Mouse (Mus musculus) midbrain, postnatal 0 days (tissue): ENCODE results near the gene Actn1. TPM values are rescaled to one million over a fixed set of nuclear protein-coding genes. Genes with fewer than 3 reads are reported as not detected.

Experiments
- ATAC-seq: fragments of 200-750 bp; cut with Nextera tagmentation; 2 replicates; pipeline ENCODE4 v1.8.0; 2017; ENCODE audit warnings: moderate number of reproducible peaks, mild to moderate bottlenecking, moderate TSS enrichment, moderate library complexity; ENCODE audit not compliant: low FRiP score
- DNase-seq: peaks from one replicate; pipeline ENCODE4 v3.0.0-alpha.2; 2015; ENCODE audit warnings: low spot score
- H3K27ac ChIP-seq: fragments of 300-500 bp; sonication (generic); 2 replicates; pipeline ENCODE4 v1.5.1; 2014; ENCODE audit warnings: low read depth, mild to moderate bottlenecking, low read length, mixed read lengths
- H3K27me3 ChIP-seq: fragments of 300-500 bp; sonication (generic); 2 replicates; pipeline ENCODE4 v1.6.1; 2014; ENCODE audit warnings: low read length, control low read depth, mixed read lengths; ENCODE audit not compliant: insufficient read depth
- H3K36me3 ChIP-seq: fragments of 300-500 bp; sonication (generic); 2 replicates; pipeline ENCODE4 v1.6.1; 2014; ENCODE audit warnings: low read length, control low read depth, mixed read lengths; ENCODE audit not compliant: insufficient read depth
- H3K4me1 ChIP-seq: fragments of 300-500 bp; sonication (generic); 2 replicates; pipeline ENCODE4 v1.6.1; 2014; ENCODE audit warnings: mild to moderate bottlenecking, control low read depth, antibody characterized with exemption, low read length, mixed read lengths; ENCODE audit not compliant: insufficient read depth
- H3K4me2 ChIP-seq: fragments of 300-500 bp; sonication (generic); 2 replicates; pipeline ENCODE4 v1.6.1; 2014; ENCODE audit warnings: low read depth, mild to moderate bottlenecking, low read length, mixed read lengths; ENCODE audit not compliant: poor library complexity, severe bottlenecking
- H3K4me3 ChIP-seq: fragments of 300-500 bp; sonication (generic); 2 replicates; pipeline ENCODE4 v1.5.1; 2014; ENCODE audit warnings: low read depth, mild to moderate bottlenecking, low read length, moderate library complexity
- H3K9ac ChIP-seq: fragments of 300-500 bp; sonication (generic); replicated peaks from 2 replicates; pipeline ENCODE4 v1.6.1; 2014; ENCODE audit warnings: mild to moderate bottlenecking, low read length, moderate library complexity, mixed read lengths; ENCODE audit not compliant: poor library complexity, severe bottlenecking
- H3K9me3 ChIP-seq: fragments of 300-500 bp; sonication (generic); 2 replicates; pipeline ENCODE4 v1.6.1; 2016; ENCODE audit warnings: low read length, control low read depth
- CTCF ChIP-seq: IDR thresholded peaks from 2 replicates; pipeline ENCODE4 v1.5.1; 2016; ENCODE audit warnings: antibody characterized with exemption, mild to moderate bottlenecking
- WGBS: fragments of 180-500 bp; shearing (Covaris S2); extraction: QIAGEN DNeasy Blood & Tissue Kit; methylation state at CpG from one replicate; pipeline ENCODE4 v1.1.7; 2014; 5-methylcytosine and 5-hydroxymethylcytosine counted together
- polyA plus RNA-seq: library from polyadenylated mRNA; unstranded; fragments of >200 nt; fragmentation: Nextera tagmentation; extraction: Ambion mirVana; gene quantifications from 2 replicates; pipeline ENCODE4 v1.2.1, GENCODE M21; 2015
- total RNA-seq: library from RNA; depleted of rRNA; stranded (reverse); fragments of >200 nt; gene quantifications from 2 replicates; pipeline ENCODE4 v1.2.3, GENCODE M21; 2014

The Actn1 gene
- total and polyA plus RNA-seq, 2 experiments from 2014 or later = 7.4 to 18.0 TPM

DNA sequence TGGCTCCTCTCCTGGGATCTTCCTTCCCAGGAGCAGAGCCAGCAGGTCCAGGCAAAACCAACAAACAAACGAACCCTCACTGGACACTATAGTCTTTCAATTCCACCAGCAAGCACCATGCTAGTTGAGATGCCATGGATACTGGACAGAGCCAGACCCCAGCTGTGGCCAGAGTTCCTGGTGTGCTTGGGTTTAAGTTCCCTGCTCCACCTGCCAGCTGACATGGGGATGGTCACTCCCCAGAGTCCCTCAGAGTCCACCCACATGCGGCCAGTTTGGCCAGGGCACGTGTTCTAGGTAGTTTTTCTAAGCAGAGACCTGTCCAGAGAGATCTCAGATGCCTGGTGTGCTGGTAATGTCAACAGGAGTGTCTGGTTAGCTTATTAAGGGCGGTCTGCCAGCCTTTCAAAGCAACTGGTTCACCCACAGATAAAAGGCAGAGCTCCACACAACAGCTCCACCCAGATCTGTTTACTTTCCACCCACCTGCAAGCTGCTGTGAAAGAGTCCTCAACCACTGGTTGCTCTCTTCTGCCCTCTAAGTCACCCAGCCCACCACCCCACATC, 42.0 kb downstream of the Actn1 start:
- no peaks in the 10 kb centered on the region for H3K4me1 ChIP-seq
- DNase-seq = no peak
- no peak for TF ChIP-seq CTCF
- no peak overlapping the region for H3K27ac ChIP-seq
- H3K4me3 ChIP-seq = no peak overlapping the region
- H3K4me2 ChIP-seq = no peak overlapping the region
- H3K9me3 ChIP-seq = no peaks in the 10 kb centered on the region
- H3K36me3 ChIP-seq = no peaks in the 10 kb centered on the region
- WGBS = 88% methylated on average over 4 of the region's 4 CpGs
- no peak overlapping the region for H3K9ac ChIP-seq
- no peaks in the 10 kb centered on the region for H3K27me3 ChIP-seq
- no peak for ATAC-seq

DNA sequence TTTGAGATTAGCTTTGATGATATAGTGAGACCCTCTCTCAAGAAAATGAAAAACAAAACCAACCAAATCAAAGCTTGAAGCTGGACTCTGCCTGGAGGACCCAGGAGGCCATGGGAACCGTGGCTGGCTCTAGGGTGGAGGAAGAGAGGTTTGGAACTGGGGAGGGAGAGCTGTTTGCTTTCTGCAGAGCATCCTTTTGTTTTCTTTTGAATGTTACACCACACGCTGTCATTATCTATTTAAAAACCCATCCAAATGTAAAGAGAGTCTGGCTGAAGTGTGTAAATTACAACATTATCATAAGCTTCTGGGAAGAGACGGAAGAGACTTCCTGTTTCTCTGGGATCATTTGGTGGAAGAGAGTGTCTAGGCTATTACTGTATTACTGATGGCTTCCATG, 43.1 kb downstream of the Actn1 start:
- Histone ChIP-seq H3K27ac (no peak overlapping the region), H3K4me3 (no peak overlapping the region), H3K36me3 (no peaks in the 10 kb centered on the region), H3K4me2 (no peak overlapping the region), H3K9ac (no peak overlapping the region), H3K4me1 (no peaks in the 10 kb centered on the region), H3K27me3 (no peaks in the 10 kb centered on the region), H3K9me3 (no peaks in the 10 kb centered on the region)
- no peak for ATAC-seq
- no peak for DNase-seq
- 59% methylated on average over 3 of the region's 3 CpGs for WGBS
- no peak for TF ChIP-seq CTCF

DNA sequence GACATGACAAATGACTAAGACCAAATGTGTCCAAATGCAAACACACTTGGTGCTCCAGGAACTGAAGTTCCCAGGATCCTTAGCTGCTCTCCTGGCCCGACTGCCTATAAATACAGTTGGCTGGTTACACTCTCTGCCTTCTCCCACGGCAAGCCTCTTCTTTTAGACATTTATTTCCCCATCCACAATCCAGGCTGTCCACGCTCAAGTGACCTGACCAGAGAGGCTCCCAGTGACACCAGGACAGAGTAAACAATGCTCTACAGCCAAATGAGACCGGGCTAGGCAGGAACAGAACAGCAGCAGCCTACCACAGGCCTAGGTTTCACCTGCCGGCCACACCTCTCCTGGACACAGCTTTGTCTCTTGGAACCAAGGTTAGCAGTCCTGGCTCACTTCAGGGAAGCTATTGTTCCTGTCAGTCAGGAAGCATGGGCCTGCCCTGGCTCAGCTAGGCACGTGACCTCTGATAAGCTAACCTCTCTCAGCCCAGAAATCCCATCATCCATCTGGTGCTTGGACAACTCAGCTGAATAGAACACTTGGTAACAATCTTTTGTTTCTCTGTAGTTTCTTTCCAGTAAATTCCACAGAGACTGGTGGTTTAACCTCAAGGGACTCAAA, 43.8 kb downstream of the Actn1 start:
- 67% methylated on average over 6 of the region's 6 CpGs for WGBS
- TF ChIP-seq CTCF = no peak

DNA sequence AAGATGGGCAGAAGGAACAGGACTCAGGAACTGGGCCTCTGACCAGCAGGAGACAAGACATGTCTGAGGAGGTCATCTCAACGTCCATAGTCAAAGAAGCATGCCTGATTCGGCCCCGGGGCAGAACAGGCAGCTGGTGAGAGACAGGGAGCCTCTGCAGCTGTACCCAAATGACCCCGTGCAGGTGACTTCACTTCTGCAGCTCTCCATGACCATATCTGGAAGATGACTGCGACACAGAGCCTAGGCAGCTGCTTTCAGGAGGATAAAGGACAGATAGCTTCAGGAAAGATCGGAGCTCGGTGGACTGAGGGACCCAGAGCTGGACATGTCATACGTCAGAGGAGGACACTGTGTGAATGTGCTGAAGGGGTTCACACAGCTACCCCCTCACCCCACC, 46.4 kb downstream of the Actn1 start:
- Histone ChIP-seq H3K27me3 (no peaks in the 10 kb centered on the region), H3K9ac (no peak overlapping the region), H3K9me3 (no peaks in the 10 kb centered on the region), H3K4me2 (no peak overlapping the region), H3K4me1 (no peaks in the 10 kb centered on the region), H3K27ac (no peak overlapping the region), H3K4me3 (no peak overlapping the region), H3K36me3 (no peaks in the 10 kb centered on the region; the same call in 1 of the 2 replicates)
- DNase-seq (no peak), ATAC-seq (no peak)
- 90% methylated on average over 8 of the region's 8 CpGs for WGBS
- TF ChIP-seq CTCF = no peak

More for the DNA sequence above, 43.8 kb downstream of the Actn1 start:
- no peak for ATAC-seq
- Histone ChIP-seq H3K27me3 (no peaks in the 10 kb centered on the region), H3K4me3 (no peak overlapping the region), H3K4me2 (no peak overlapping the region), H3K4me1 (no peaks in the 10 kb centered on the region), H3K36me3 (no peaks in the 10 kb centered on the region), H3K9me3 (no peaks in the 10 kb centered on the region), H3K9ac (no peak overlapping the region), H3K27ac (no peak overlapping the region)
- no peak for DNase-seq

DNA sequence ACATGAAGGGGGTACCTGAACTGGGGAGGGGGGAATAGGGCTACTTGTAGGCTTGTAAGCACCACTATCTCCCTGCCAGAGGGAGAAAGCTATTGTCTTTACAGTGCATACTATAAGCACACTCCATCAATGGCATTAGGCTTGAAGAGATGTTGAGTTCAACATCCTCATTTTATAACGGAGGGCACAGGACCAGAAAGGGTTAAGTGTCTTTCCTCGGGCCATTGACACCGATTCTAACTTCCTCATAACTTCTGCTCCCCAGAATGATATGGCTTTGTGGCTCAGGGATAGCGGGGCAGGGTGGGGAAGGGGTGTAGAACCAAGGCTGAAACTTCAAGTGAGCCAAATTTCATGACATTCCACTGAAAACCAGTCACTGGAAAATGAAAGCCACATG, 46.9 kb downstream of the Actn1 start:
- DNase-seq = no peak
- 79% methylated on average over 4 of the region's 4 CpGs for WGBS
- TF ChIP-seq CTCF = no peak

DNA sequence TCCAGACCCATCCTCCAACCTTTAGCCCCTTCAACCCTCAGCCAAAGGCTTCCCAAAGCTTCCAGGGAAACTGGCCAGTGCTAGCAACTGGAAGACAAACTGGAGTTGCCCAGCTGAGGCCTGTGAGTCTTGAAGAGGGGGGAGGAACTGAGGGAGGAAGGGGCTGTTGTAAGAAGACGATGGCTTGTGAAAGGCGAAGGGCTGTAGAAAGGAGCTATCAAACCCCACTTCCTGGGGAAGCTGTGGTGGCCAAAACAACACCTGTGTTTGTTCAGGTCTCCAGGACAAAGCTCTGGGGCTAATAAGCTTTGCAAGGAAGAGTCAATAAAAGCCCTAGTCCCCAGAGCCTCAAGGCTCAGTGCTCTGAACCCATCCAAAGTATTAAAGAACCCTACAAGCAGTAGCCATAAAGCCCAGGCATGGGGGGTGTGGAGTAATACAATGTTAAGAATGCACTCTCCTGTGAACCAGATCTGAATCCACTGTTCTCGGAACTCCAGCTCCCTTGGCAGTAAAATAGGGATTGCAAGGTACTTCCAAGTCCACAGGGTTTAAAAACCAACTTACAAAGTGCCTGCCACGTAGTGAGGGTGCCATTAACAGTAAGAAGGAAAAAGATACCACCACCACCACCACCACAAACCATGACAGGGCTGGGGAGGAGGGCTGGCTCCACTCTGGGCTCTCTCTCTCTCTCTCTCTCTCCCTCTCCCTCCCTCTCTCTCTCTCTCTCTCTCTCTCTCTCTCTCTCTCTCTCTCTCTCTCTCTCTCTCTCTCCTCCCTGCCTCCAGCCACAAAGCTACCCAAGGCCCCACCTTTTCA, 49.2 kb downstream of the Actn1 start:
- TF ChIP-seq CTCF = no peak
- ATAC-seq = no peak
- WGBS = 64% methylated on average over 4 of the region's 4 CpGs
- Histone ChIP-seq H3K27me3 (no peaks in the 10 kb centered on the region), H3K4me3 (no peak overlapping the region), H3K9ac (no peak overlapping the region), H3K27ac (no peak overlapping the region), H3K36me3 (no peaks in the 10 kb centered on the region; the same call in 1 of the 2 replicates), H3K9me3 (no peaks in the 10 kb centered on the region), H3K4me1 (no peaks in the 10 kb centered on the region), H3K4me2 (no peak overlapping the region)
- no peak for DNase-seq

More for the DNA sequence above, 46.9 kb downstream of the Actn1 start:
- no peak for ATAC-seq
- no peaks in the 10 kb centered on the region for H3K27me3 ChIP-seq
- H3K9me3 ChIP-seq = no peaks in the 10 kb centered on the region
- no peak overlapping the region for H3K27ac ChIP-seq
- H3K36me3 ChIP-seq = no peaks in the 10 kb centered on the region; the same call in 1 of the 2 replicates
- no peak overlapping the region for H3K4me2 ChIP-seq
- no peak overlapping the region for H3K9ac ChIP-seq
- H3K4me1 ChIP-seq = no peaks in the 10 kb centered on the region
- H3K4me3 ChIP-seq = no peak overlapping the region
